Mouse (Mus musculus) embryonic facial prominence, embryonic 12.5 days (tissue): ENCODE data around the gene Mettl17. TPM values are rescaled to one million over a fixed set of nuclear protein-coding genes. Genes with fewer than 3 reads are reported as not detected.
"Not testable (repeated sequence)": the region's sequence is repeated elsewhere in the genome, so short reads cannot be mapped to it uniquely, and the experiment has no call there.

ENCODE experiments used
- ATAC-seq: fragments of 200-750 bp; cut with Nextera tagmentation; 2 replicates; pipeline ENCODE4 v1.8.0; 2017; ENCODE audit not compliant: insufficient number of reproducible peaks, insufficient read depth, low FRiP score, low TSS enrichment
- H3K27ac ChIP-seq: fragments of 300-500 bp; sonication (generic); 2 replicates; pipeline ENCODE4 v1.5.1; 2016; ENCODE audit warnings: mild to moderate bottlenecking
- H3K27me3 ChIP-seq: fragments of 300-500 bp; sonication (generic); 2 replicates; pipeline ENCODE4 v1.6.1; 2016; ENCODE audit warnings: mild to moderate bottlenecking, moderate library complexity
- H3K36me3 ChIP-seq: fragments of 300-500 bp; sonication (generic); 2 replicates; pipeline ENCODE4 v1.6.1; 2016; ENCODE audit warnings: mild to moderate bottlenecking
- H3K4me1 ChIP-seq: fragments of 300-500 bp; sonication (generic); 2 replicates; pipeline ENCODE4 v1.6.1; 2016
- H3K4me2 ChIP-seq: fragments of 300-500 bp; sonication (generic); replicated peaks from 2 replicates; pipeline ENCODE4 v1.6.1; 2016; ENCODE audit warnings: mild to moderate bottlenecking, moderate library complexity
- H3K4me3 ChIP-seq: fragments of 300-500 bp; sonication (generic); 2 replicates; pipeline ENCODE4 v1.5.1; 2016; ENCODE audit warnings: mild to moderate bottlenecking
- H3K9ac ChIP-seq: fragments of 300-500 bp; sonication (generic); 2 replicates; pipeline ENCODE4 v1.6.1; 2016; ENCODE audit warnings: mild to moderate bottlenecking, moderate library complexity
- H3K9me3 ChIP-seq: fragments of 300-500 bp; sonication (generic); 2 replicates; pipeline ENCODE4 v1.6.1; 2016; ENCODE audit warnings: mild to moderate bottlenecking, moderate library complexity
- WGBS: fragments of 180-500 bp; shearing (Covaris S2); methylation state at CpG from one replicate; pipeline ENCODE4 v1.1.7; 2016; 5-methylcytosine and 5-hydroxymethylcytosine counted together
- polyA plus RNA-seq: library from polyadenylated mRNA; unstranded; fragments of >200 nt; fragmentation: Nextera tagmentation; extraction: Ambion mirVana; gene quantifications from 2 replicates; pipeline ENCODE4 v1.2.1, GENCODE M21; 2016

The Mettl17 gene
- polyA plus RNA-seq, 1 experiment from 2014 or later, result 55.5 TPM

GRCm38 (mm10) chr14:51916539-51916938, 31.9 kb downstream of the Mettl17 start:
- H3K9me3 ChIP-seq, result no peaks in the 10 kb centered on the region
- H3K4me3 ChIP-seq, result no peak overlapping the region
- H3K27ac ChIP-seq, result no peak overlapping the region
- no peaks in the 10 kb centered on the region for H3K36me3 ChIP-seq
- ATAC-seq, result no peak
- no peak overlapping the region for H3K9ac ChIP-seq
- H3K4me2 ChIP-seq, result no peak overlapping the region
- peaks cover 14% of the 10 kb centered on the region; the same call in 1 of the 2 replicates for H3K4me1 ChIP-seq
- WGBS, result 87% methylated on average over 4 of the region's 4 CpGs
- no peaks in the 10 kb centered on the region for H3K27me3 ChIP-seq

- Histone ChIP-seq H3K27ac (no peak within 1 kb of the TSS), H3K9ac (no peak within 1 kb of the TSS), H3K4me1 (peaks cover 6% of the 10 kb centered on the region; the same call in 1 of the 2 replicates), H3K4me3 (no peak within 1 kb of the TSS), H3K36me3 (no peaks in the 10 kb centered on the region), H3K27me3 (no peaks in the 10 kb centered on the region), H3K4me2 (no peak within 1 kb of the TSS), H3K9me3 (no peaks in the 10 kb centered on the region)
- 85% methylated on average over 4 of the region's 4 CpGs for WGBS
- no peak for ATAC-seq
These were observed 33.5 kb downstream of the Mettl17 start, which contains the start of gene Tppp2 for GRCm38 (mm10) chr14:51918125-51918524. Tppp2 (plus strand) TSS chr14:51918425.

GRCm38 (mm10) chr14:51918966-51919365, 34.3 kb downstream of the Mettl17 start:
- Histone ChIP-seq H3K9me3 (no peaks in the 10 kb centered on the region), H3K4me3 (no peak overlapping the region), H3K36me3 (no peaks in the 10 kb centered on the region), H3K9ac (no peak overlapping the region), H3K27ac (no peak overlapping the region), H3K4me1 (peaks cover 6% of the 10 kb centered on the region; the same call in 1 of the 2 replicates), H3K4me2 (no peak overlapping the region), H3K27me3 (no peaks in the 10 kb centered on the region)
- no peak for ATAC-seq
- WGBS, result 86% methylated on average over 4 of the region's 4 CpGs

- 84% methylated on average over 16 of the region's 16 CpGs for WGBS
- ATAC-seq, result no peak
These were observed 37.3 kb downstream of the Mettl17 start for GRCm38 (mm10) chr14:51921759-51922570.

GRCm38 (mm10) chr14:51922571-51922865, 37.9 kb downstream of the Mettl17 start, which contains the start of gene Rnase13:
Rnase13 (minus strand) TSS chr14:51922773.
- no peak for ATAC-seq
- no peaks in the 10 kb centered on the region for H3K36me3 ChIP-seq
- WGBS, result 84% methylated on average over 7 of the region's 7 CpGs
- no peak within 1 kb of the TSS for H3K9ac ChIP-seq
- H3K27ac ChIP-seq, result no peak within 1 kb of the TSS
- H3K27me3 ChIP-seq, result no peaks in the 10 kb centered on the region
- H3K9me3 ChIP-seq, result no peaks in the 10 kb centered on the region
- no peaks in the 10 kb centered on the region for H3K4me1 ChIP-seq
- no peak within 1 kb of the TSS for H3K4me2 ChIP-seq
- H3K4me3 ChIP-seq, result no peak within 1 kb of the TSS

More at GRCm38 (mm10) chr14:51921759-51922570, 37.3 kb downstream of the Mettl17 start:
- Histone ChIP-seq H3K4me3 (no peak overlapping the region), H3K4me2 (no peak overlapping the region), H3K9me3 (no peaks in the 10 kb centered on the region), H3K9ac (no peak overlapping the region), H3K36me3 (no peaks in the 10 kb centered on the region), H3K4me1 (no peaks in the 10 kb centered on the region), H3K27ac (no peak overlapping the region), H3K27me3 (no peaks in the 10 kb centered on the region)

GRCm38 (mm10) chr14:51922910-51923309, 38.3 kb downstream of the Mettl17 start:
- Histone ChIP-seq H3K27me3 (no peaks in the 10 kb centered on the region), H3K4me3 (no peak overlapping the region), H3K27ac (no peak overlapping the region), H3K4me1 (no peaks in the 10 kb centered on the region), H3K9ac (no peak overlapping the region), H3K36me3 (no peaks in the 10 kb centered on the region), H3K4me2 (no peak overlapping the region), H3K9me3 (no peaks in the 10 kb centered on the region)
- 75% methylated on average over 2 of the region's 2 CpGs for WGBS
- ATAC-seq, result no peak

GRCm38 (mm10) chr14:51923492-51923891, 38.9 kb downstream of the Mettl17 start:
- no peak overlapping the region for H3K9ac ChIP-seq
- WGBS, result 67% methylated on average over 4 of the region's 4 CpGs
- no peaks in the 10 kb centered on the region for H3K36me3 ChIP-seq
- ATAC-seq, result no peak
- H3K4me3 ChIP-seq, result no peak overlapping the region
- H3K27me3 ChIP-seq, result no peaks in the 10 kb centered on the region
- no peak overlapping the region for H3K4me2 ChIP-seq
- no peaks in the 10 kb centered on the region for H3K9me3 ChIP-seq
- H3K4me1 ChIP-seq, result no peaks in the 10 kb centered on the region
- H3K27ac ChIP-seq, result no peak overlapping the region

GRCm38 (mm10) chr14:51926930-51927329, 42.3 kb downstream of the Mettl17 start:
- not testable (repeated sequence) for H3K9me3 ChIP-seq, H3K9ac ChIP-seq, H3K27me3 ChIP-seq, H3K4me2 ChIP-seq, H3K27ac ChIP-seq, H3K4me1 ChIP-seq, H3K4me3 ChIP-seq, ATAC-seq, H3K36me3 ChIP-seq
- 91% methylated on average over 11 of the region's 11 CpGs for WGBS

GRCm38 (mm10) chr14:51929309-51929943, 44.8 kb downstream of the Mettl17 start:
- H3K4me3 ChIP-seq, result no peak overlapping the region
- 75% methylated on average over 8 of the region's 8 CpGs for WGBS
- no peak for ATAC-seq
- no peak overlapping the region for H3K27ac ChIP-seq
- no peaks in the 10 kb centered on the region for H3K36me3 ChIP-seq
- no peaks in the 10 kb centered on the region for H3K9me3 ChIP-seq
- no peaks in the 10 kb centered on the region for H3K27me3 ChIP-seq
- 0 out of 2 replicates have a peak, but pooled peaks cover 4% of the 10 kb centered on the region for H3K4me1 ChIP-seq
- no peak overlapping the region for H3K4me2 ChIP-seq
- no peak overlapping the region for H3K9ac ChIP-seq

GRCm38 (mm10) chr14:51929968-51930367, 45.3 kb downstream of the Mettl17 start:
- Histone ChIP-seq H3K4me3 (no peak overlapping the region), H3K9me3 (no peaks in the 10 kb centered on the region), H3K27me3 (no peaks in the 10 kb centered on the region), H3K27ac (no peak overlapping the region), H3K4me1 (0 out of 2 replicates have a peak, but pooled peaks cover 4% of the 10 kb centered on the region), H3K9ac (no peak overlapping the region), H3K4me2 (no peak overlapping the region), H3K36me3 (no peaks in the 10 kb centered on the region)
- no peak for ATAC-seq
- 64% methylated on average over 9 of the region's 9 CpGs for WGBS

GRCm38 (mm10) chr14:51930824-51931223, 46.2 kb downstream of the Mettl17 start:
- H3K36me3 ChIP-seq, result no peaks in the 10 kb centered on the region
- H3K27me3 ChIP-seq, result no peaks in the 10 kb centered on the region
- H3K4me2 ChIP-seq, result no peak overlapping the region
- WGBS, result 32% methylated on average over 5 of the region's 5 CpGs
- ATAC-seq, result peak; percentile 53; the same call in 1 of the 2 replicates
- 0 out of 2 replicates have a peak overlapping the region, but pooled peaks have one; percentile 30 for H3K9ac ChIP-seq
- H3K4me1 ChIP-seq, result 0 out of 2 replicates have a peak, but pooled peaks cover 4% of the 10 kb centered on the region
- H3K4me3 ChIP-seq, result no peak overlapping the region
- H3K27ac ChIP-seq, result no peak overlapping the region
- H3K9me3 ChIP-seq, result no peaks in the 10 kb centered on the region
